Mouse (Mus musculus) megakaryocyte progenitor cell, adult 5-6 weeks (primary cell): ENCODE measurements at regions not wholly inside any gene's neighbourhood (a gene's known extent, or its start where the extent isn't known, plus 50 kb on each side); places are given as distances from the start of the nearest gene placed in this dataset.
"Not testable (repeated sequence)": the region's sequence is repeated elsewhere in the genome, so short reads cannot be mapped to it uniquely, and the experiment has no call there.

Experiments
- ATAC-seq: replicated peaks from 2 replicates; pipeline ENCODE4 v1.8.0; 2016; ENCODE audit warnings: mild to moderate bottlenecking, moderate TSS enrichment, inconsistent platforms; ENCODE audit not compliant: poor library complexity

DNA sequence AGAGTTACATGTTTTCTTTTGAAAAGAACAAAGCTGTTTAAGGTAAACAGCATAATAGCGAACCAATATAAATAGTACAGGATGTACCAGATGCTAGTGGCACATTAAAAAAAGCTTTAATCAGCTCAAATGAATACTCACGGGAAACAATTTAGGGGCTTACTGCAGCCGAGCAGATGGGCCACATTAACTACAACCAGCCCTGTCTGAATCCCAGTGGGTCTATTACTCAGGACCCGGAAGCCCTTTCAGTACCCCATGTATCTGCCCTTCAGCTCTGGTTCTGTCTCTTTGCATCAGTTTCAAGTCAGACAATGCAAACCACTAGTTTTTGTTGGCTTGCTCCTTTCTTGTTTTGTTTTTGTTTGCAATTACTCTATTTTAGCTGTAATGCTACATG, 210.9 kb upstream of the Crbn start:
- no peak for ATAC-seq

DNA sequence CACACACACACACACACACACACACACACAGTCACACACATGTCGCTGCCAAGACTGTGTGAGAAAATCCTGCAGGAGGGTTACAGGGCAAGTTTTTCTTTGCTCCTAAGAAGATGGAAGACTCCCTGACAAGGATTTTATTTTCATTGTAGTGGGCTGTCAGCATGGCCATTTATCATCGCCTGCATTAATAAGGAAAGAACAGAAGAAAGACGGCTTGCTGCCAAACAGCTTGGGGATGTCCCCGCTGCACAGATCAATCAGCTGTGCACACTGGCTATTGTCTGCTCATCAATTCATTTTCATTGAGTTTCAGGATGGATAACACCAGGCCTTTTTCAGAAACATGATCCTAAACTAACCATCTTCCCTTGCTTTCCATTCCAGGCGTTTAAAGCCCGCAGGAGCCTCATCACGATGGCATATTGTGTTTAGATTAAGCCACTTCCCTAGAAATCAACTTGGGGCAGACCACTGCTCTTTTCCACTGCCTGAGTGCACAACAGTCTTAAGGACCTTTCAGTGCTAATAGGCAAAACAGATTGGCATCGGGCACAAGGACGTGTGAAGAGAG, 213.1 kb upstream of the Crbn start:
- no peak for ATAC-seq

DNA sequence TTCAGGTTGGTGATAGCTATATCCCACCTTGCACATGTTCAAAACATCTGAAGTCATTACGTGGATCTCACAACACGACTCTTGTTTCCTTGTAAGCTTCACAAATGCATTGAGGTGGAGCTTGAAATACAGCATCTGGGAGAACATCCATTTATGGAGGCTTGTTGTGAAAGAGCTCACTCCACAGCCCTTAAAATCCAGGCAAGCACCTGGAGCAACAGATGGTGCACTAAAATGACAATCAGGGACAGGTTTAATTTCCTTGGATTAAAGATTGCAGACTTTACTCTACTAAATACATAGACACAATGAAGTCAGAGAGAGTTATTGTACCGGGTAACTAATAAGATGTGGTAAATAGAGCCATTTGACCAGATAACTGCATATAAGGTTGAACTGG, 219.2 kb upstream of the Crbn start:
- ATAC-seq, result no peak

DNA sequence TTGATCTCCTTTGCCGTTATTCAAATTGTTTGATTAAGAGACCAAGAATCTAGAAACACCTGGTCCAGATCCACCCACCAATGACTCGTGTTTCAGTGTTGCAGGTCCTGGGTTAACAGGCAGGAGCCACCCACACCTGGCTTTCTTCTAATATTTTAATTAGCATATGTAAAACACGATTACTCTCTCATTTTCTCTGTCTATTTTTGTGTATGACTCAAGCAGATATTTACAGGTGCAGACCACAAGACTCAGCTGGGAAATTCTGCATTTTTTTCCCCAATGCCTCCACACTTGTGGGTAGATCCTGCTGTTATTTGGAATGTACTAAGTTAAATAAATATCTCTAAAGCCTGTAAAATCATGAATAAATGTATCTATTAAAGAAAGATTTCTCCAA, 245.3 kb upstream of the Crbn start:
- ATAC-seq, result no peak

DNA sequence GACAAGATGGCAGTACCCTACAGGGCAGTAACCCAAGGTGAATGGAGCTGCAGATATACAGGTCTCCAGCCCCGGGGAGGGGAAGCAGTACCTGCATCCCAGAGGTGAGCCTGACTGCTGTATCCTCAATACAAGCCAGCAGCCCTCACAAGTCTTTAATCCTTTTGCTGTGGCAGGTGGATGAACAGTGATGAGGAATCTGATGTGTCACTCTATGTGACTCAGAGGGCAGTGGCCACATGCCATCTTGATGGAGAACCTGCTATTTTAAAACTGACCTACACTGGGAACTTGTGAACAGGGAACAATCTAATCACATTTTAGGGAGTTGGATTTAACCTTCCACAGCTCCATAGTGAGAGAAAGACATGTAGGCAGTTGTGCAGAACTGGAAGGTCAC, 251.7 kb upstream of the Crbn start:
- no peak for ATAC-seq

DNA sequence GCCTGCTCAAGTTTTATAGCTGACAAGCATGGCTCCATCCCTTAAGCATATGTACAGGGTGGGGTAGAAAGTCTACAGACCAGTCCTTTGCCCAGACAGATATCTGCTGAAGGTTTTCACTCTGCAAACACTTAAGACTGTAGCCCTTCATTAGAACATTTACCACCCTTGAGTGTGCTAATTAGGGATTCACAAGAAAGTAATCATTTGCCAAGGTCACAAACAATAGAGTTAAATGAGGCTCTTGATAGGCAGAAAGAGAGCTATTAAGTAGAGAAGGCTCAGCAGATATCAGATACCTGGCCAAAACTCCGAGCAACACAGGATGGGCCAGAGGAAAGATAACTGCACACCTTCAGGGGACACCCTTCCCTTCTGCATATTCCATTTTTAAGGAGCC, 252.3 kb upstream of the Crbn start:
- no peak for ATAC-seq

DNA sequence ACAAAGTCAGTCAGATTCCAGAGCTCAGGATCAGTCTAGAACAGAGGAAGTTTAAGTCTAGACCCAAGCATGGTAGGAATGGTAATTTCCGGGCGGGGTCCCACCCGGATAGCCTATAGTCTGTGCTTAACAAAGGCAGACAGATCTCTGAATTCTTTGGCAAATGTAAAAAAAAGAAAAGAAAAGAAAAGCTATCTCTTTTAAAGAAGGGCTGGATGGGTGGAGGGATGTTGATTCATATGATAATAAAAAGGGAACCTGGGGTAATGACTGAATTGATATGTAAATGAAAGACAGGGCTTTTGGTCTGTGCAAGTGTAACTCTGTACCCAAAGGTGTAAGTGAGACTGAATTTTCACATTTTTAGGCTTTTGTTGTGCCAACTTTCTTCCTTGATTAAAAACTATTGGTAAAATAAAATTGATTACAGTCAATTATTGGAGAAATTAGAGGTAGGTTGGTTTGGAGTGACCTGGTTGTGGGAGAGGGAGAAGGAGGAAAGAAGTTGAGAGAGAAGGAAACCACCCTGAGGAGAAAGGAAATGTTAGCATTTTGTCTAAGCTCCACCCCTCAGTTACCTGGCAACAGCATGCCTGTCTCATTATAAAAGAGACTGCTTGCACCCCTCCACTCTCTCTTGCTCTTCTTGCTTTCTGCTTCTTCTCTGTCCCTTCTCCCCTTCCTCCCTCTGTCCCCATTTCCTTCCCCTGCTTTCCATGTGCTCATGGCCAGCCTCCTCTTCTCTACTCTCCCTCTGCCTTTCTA, 259.3 kb upstream of the Crbn start:
- no peak for ATAC-seq

DNA sequence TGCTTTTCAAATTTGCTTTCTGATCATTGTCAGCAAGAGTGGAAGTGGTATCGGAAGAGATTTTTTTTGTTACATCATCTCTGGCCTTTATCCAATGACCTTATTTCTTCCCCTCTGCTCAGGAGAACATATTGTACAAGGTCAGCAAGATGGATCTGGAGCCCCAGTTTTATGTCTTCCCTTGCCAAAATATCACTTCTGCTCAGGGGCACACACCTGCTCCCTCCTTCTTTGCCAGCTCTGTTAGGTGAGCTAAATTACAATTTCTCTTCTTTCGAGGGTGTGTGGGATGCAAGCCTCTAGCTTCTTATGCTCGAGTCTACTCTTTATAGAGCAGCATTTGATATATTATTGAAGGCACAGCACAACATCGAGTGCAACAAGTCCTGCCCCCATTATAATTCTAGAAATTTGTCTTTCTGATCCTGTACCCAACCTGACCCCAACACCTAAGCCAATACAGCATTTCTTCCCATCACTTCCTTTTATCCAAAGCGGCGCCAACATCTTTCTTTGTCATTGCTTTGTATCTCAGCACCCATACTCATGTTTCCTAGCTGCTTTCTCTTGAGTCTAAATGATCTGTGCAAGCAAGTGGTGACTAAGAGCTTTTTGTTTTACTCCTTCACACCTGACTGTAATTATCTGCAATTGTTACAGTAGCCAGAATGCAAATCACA, 263.1 kb upstream of the Crbn start:
- ATAC-seq, result no peak

DNA sequence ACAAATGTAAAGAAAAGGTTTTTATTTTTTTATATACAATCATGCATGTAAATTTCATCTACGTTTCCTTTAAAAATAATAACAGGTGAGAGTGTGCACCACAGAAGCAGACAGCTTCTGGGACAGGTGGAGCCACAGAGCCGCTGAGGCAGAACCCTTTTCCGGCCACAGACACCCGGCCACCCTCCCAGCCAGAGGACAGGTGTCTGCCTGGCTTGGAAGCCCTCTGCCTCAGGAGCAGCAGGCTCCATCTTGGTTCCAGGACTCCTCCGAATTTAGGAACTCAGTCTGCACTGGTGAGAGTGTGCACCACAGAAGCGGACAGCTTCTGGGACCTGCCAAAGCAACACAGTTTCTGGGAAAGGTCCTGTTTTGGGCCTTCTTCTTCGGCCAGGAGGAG, 270.6 kb upstream of the Crbn start:
- no peak for ATAC-seq

DNA sequence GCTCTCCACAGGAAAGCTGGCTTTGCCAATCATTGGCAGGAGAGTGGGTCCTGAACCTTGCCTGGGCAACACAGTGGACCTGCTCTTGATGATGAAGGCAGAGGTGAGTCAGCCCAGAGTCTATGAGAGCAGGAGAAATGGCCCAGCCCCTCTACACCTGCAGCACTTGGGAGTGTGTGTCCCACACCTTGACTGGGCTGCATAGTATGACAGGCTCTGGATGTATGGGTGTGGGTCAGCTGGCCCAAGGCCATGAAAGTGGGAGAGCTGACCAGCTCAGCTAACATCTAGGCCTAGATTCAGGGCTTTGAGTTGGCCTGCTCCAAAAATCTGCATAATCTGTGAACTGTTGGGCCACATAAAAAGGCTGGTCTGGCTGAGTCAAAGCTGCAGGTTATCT, 292.7 kb upstream of the Crbn start:
- no peak for ATAC-seq

DNA sequence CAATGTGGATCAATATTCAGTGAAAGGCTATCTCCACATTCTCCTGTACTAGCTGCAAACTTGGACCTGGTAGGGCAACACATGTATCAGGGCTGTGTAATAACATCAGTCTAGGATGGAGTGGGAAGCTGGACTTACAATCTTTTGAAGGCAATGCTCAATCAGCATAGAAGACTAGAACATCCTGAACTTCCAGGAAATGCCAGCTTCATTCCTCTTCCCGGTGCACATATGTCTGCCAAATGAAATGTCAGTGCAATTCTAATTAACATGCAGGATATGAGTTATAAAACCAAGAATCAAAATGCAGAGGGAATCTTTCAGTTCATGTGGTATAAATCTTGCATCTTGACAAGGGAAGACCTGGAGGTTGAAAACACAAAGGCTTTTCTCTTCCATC, 328.8 kb upstream of the Crbn start:
- no peak for ATAC-seq

DNA sequence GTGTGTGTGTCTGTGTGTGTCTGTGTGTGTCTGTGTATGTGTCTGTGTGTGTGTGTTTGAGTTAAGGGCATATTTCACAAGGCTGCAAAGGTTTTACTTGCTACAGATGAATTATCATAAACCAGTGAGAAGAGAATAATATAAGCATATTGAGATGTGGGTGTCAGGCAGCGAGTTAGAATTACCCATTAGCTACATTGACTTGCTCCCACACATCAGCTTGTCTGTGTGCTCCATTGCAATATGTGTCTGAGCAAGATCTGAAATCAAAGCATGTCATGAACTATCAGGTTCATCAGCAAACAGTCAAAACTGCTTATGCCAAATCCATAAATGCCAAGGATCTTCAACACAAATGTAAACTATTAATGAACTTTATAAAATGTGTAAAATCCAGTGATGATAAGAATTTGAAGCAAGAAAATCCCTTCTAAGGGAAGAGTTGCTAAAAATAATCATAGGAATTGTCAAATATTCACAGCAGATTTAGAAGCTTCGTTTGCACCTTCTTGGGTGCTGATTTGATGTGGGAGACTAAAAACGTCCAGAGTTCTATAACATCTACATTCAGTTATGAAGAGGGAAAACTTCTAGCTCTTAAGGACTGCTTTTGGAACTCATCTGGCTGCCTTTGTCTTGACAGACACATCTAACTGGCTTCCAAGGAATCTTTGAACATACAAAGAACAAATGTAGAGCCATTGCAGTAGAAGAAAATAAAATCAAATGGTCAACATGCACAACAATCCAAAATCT, 361.7 kb upstream of the Lrrn1 start:
- ATAC-seq, result no peak

DNA sequence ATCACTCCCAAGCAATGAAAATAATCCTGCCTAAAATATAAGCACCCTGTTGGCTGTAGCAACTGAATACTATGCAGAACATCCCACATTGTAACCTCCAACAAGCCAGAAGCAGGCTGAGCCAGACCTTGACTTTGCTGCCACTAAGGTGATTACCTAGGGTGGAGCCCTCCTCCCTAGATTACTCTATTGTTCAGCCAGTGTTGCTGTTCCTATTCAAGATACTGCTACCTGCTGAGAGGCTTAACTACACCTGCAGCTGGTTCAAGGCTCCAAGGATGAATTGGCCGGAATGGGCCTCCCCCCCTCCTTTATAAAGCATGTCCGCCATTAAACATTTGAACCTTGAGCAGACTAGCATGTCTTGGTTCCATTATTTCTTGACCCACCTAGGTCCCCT, 311.3 kb upstream of the Lrrn1 start:
- ATAC-seq, result no peak

DNA sequence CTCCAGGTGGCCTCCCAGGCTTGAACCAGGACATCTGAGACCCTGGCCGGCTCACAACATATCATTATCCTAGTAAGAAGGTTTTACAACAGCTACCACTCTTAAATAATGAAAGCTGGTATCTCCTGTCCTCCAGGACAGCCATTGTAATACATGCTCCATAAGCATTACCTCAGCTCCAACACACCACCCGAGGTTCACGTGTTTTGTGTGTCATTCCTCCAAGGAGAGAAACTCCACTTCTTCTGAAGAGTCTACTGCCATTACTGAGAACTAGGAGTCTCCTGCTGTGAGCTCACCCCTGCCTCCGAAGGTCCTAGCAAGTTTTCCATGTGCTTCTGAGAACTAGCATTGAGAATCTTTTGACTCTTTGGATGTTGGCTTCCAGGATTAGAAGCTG, 310.8 kb upstream of the Lrrn1 start:
- ATAC-seq, result no peak

DNA sequence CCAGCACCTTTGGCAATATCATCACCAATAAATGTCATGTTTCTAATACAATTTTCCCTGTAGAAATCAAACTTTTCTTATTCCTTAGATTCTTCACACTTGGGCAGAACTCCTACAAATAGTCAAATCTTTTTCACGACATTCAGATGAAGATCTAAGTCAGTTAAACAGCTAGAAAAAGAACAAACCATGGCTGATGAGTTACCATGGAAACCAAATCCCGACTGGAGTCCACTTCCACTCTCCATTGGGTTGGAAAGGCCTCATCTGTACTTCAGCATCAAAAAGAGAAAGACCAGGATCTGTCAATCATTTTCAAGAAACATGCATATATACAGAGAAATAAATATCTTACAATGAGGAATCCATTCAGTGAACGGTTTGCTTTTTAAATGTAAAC, 307.0 kb upstream of the Lrrn1 start:
- ATAC-seq, result no peak

DNA sequence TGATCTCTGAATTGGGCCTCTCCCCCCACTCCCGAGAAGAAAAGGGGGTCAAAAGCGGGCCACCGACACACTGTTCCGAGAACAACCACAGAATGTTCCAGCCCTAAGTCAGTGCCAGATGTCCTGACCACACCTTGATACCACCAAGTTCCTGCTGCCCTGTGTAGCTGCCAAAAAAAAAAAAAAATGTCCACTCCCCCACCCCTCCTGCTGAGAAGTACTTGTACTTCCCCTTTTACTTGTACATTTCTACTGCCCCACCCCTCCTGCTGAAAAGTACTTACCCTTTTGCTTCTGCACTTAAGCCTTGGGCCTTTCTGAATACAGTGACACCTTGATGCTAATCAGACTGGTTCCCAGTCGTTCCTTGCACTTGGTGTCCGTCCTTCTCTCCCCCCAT, 299.7 kb upstream of the Lrrn1 start:
- ATAC-seq, result not testable (repeated sequence)

DNA sequence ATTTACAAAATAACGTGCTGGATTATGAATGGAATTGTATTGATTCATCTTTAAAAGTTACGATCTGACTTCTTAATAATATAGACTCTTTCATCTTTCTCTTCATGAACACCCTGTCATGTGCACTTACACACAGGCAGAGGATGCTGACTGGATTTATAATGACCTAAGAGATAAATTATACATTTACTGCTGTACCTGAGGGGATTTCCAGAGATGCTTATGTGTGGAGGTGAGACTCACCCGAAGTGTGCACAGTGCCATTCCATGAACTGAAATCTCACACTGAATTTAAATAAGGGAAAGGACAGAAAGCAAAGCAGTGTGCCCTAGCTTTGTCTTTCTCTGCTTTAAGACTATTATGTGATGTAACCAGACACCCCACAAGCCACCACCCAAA, 291.9 kb upstream of the Lrrn1 start:
- ATAC-seq, result no peak

DNA sequence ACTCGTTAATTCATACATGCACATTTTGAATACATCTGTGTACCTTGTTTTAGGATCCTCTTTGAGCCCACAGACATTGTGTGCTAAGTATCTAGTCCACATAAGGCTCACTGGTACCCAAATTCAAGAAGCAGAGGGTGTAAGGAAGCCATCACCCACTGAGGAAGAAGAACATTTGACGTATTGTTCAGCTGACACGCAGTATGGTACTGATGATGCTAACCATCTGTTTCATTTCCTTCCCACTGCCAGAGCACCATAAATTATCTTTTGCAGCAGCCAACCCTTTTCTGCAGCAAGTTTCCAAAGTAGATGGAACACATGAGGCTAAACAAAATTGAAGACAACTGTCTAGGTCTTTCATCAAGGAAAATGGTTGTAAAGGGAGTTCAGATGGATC, 285.6 kb upstream of the Lrrn1 start:
- ATAC-seq, result no peak

DNA sequence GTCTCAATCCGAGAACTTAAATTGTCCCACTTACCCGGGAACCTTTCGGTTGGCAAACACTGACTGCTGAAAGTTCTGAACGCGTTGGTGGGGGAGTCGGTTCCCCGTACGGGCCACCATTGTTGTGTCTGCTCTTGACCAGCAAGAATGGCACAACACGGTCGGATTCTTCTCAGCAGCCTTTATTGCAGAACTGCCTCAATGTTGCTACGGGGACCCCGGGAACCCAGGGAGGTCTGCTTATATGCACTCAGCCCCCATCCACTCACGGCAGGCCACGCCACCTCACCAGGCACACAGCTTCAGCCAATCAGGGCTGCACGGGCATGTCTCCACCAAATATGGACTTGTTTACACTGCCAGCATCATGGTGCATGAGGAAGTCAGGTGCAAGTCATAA, 249.2 kb upstream of the Lrrn1 start:
- no peak for ATAC-seq

DNA sequence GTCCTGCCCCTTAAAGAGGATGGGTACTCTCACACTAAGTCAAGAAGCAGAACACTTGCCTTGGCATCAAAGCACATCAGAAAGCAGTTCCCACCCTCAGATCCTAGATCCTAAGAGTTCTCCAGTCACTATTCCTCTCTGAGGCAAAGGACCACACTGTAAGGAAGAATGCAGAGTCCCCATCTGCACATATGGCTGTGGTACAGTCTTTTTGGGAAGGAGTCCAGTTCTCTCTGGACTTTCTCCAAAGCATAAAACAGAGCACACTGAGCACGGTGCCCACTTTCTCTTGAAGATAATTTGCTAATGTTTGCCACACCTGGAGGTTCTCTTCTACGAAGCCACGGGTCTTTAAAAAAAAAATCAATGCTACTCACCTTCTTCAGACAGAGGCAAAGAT, 238.7 kb upstream of the Lrrn1 start:
- ATAC-seq, result no peak

DNA sequence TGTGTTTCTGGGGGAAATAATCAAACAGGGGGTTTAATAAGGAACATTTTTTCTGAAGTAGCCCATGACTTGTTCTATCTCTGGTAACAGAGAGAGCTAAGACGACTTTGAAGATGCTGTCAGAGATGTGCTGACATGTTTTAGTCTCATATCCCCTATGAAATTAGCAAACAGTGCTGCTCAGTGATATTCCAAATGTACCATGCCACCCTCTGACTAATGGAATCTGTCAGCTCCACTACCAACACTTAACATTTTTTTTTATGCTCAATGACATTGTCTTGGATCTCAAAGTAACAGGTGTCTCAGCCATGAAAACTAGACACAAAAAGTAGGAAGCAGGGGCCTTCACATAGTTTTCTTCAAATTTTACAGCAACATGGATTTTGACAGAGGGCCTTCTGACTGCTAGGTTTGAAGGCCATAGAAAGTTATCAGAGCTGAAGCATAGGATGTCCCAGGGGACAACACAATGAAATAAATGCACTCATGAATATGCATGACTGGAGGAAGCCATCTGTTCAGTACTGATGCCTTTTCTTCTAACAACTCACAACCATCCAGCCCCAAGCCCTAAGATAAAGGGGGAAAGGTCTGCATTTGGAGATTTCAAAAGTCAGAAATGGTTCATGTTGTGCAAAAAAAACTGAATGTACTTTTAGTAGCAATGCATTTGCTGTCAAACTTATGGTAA, 225.7 kb upstream of the Lrrn1 start:
- no peak for ATAC-seq
